Mouse (Mus musculus) adrenal gland, postnatal 4 days (tissue): Measurements from ENCODE around the gene Ranbp3l. TPM values are rescaled to one million over a fixed set of nuclear protein-coding genes. Genes with fewer than 3 reads are reported as not detected.

Experiments
- DNase-seq, 2 experiments: peaks; one replicate each; pipeline ENCODE4 v3.0.0; 2021 to 2022; ENCODE audit warnings: low spot score in 2 of 2, mixed read lengths in 2 of 2
- total RNA-seq, 2 experiments: library from RNA; stranded (reverse); gene quantifications; 2 replicates each; pipeline ENCODE4 v1.2.3; 2021

The Ranbp3l gene
- total RNA-seq, 2 experiments from 2014 or later = 0.20 to 0.78 TPM

GRCm38 (mm10) chr15:9070912-9071555, 103.3 kb downstream of the Ranbp3l start, which contains the start of gene Nadk2:
TSS of gene Nadk2 (plus strand) at chr15:9071260.
- DNase-seq = peak; percentile 96 to 99

- DNase-seq = peak; percentile 9 to 43
Observed at GRCm38 (mm10) chr15:9071556-9072544, 104.1 kb downstream of the Ranbp3l start.

GRCm38 (mm10) chr15:9072630-9073029, 104.9 kb downstream of the Ranbp3l start:
- DNase-seq = no peak

- no peak for DNase-seq
Observed at GRCm38 (mm10) chr15:9073067-9073608, 105.4 kb downstream of the Ranbp3l start.

- DNase-seq = no peak
Observed at GRCm38 (mm10) chr15:9073684-9074083, 105.9 kb downstream of the Ranbp3l start.

- DNase-seq = no peak
Observed at GRCm38 (mm10) chr15:9074139-9074538, 106.4 kb downstream of the Ranbp3l start.

- no peak for DNase-seq
Observed at GRCm38 (mm10) chr15:9074671-9075070, 106.9 kb downstream of the Ranbp3l start.

- DNase-seq = no peak
Observed at GRCm38 (mm10) chr15:9075608-9076200, 108.0 kb downstream of the Ranbp3l start.

GRCm38 (mm10) chr15:9078481-9079300, 110.9 kb downstream of the Ranbp3l start:
- DNase-seq = no peak

- no peak for DNase-seq
Observed at GRCm38 (mm10) chr15:9079626-9080025, 111.9 kb downstream of the Ranbp3l start.

- no peak for DNase-seq
Observed at GRCm38 (mm10) chr15:9080206-9080605, 112.5 kb downstream of the Ranbp3l start.

- DNase-seq = no peak
Observed at GRCm38 (mm10) chr15:9081294-9081693, 113.5 kb downstream of the Ranbp3l start.

- no peak for DNase-seq
Observed at GRCm38 (mm10) chr15:9082753-9083152, 115.0 kb downstream of the Ranbp3l start.

- no peak for DNase-seq
Observed at GRCm38 (mm10) chr15:9086813-9087212, 119.1 kb downstream of the Ranbp3l start.

- no peak for DNase-seq
Observed at GRCm38 (mm10) chr15:9087421-9087820, 119.7 kb downstream of the Ranbp3l start.

- no peak for DNase-seq
Observed at GRCm38 (mm10) chr15:9087895-9088682, 120.3 kb downstream of the Ranbp3l start.

GRCm38 (mm10) chr15:9088683-9089072, 120.9 kb downstream of the Ranbp3l start:
- no peak for DNase-seq

- no peak for DNase-seq
Observed at GRCm38 (mm10) chr15:9089136-9089720, 121.5 kb downstream of the Ranbp3l start.

GRCm38 (mm10) chr15:9090662-9091061, 122.9 kb downstream of the Ranbp3l start:
- DNase-seq = no peak
